Mouse (Mus musculus): Measurements from ENCODE around the gene Hk2. TPM values are rescaled to one million over a fixed set of nuclear protein-coding genes. Genes with fewer than 3 reads are reported as not detected.
A peak's percentile ranks its signal among the peaks of the same experiment; 100 is the strongest.

Hk2 gene
- polyA plus RNA-seq, 1 experiment = 81.2 TPM

DNA sequence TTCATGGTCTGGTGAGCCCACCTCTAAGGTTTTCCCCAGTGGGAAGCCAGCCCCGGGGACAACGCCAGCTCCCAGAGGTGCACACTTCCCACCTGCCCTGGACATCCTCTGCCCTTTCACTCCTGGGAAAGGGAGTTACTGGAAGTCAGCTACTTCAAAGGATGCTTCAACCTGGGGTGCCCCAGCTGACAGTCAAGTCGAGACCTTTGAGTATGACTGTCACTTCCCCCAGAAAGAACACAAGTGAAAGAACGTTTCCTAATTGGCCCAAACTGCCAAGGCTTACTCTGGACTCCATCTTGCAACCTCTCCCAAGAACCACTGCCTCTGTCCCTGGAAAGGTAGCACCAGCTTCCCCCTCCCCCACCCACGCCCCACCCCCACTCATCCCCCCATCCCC is 4.5 kb downstream of the Hk2 start:
- TF ChIP-seq MAX (IDR thresholded peaks at IDR 0.05; ENCODE audit: low read depth) = no peak
- TF ChIP-seq POLR2AphosphoS2 (IDR thresholded peaks at IDR 0.05; ENCODE audit: insufficient read length, low read depth) = no peak
- no peak for TF ChIP-seq CEBPB (IDR thresholded peaks at IDR 0.05; ENCODE audit: insufficient read depth, poor library complexity, severe bottlenecking)
- no peak for TF ChIP-seq POLR2A (IDR thresholded peaks at IDR 0.05; ENCODE audit: insufficient read length, low read depth)
- TF ChIP-seq MYOD1 (IDR thresholded peaks at IDR 0.05; ENCODE audit: control insufficient read depth in 1 of 3, insufficient read length in 2 of 3, low read depth in 2 of 3) = no peak
- TF ChIP-seq MYOG (IDR thresholded peaks at IDR 0.05; ENCODE audit: control insufficient read depth in 1 of 3, insufficient read depth in 1 of 3, insufficient read length in 2 of 3, low read depth in 2 of 3) = no peak
- TF ChIP-seq REST (IDR thresholded peaks at IDR 0.05; ENCODE audit: insufficient read depth, insufficient read length) = no peak
- TF ChIP-seq E2F4 (IDR thresholded peaks at IDR 0.05; ENCODE audit: insufficient read depth) = no peak
- no peak for TF ChIP-seq TCF12 (IDR thresholded peaks at IDR 0.05; ENCODE audit: insufficient read depth, poor library complexity, severe bottlenecking)
- no peak for TF ChIP-seq USF1 (IDR thresholded peaks at IDR 0.05; ENCODE audit: low read depth)
- TF ChIP-seq TCF3 (IDR thresholded peaks at IDR 0.05; ENCODE audit: insufficient read length, low read depth) = no peak
- no peak for TF ChIP-seq SRF (IDR thresholded peaks at IDR 0.05; ENCODE audit: control insufficient read depth, insufficient read length, low read depth)
- no peaks in the 10 kb centered on the region for H3K27me3 ChIP-seq (ENCODE audit: control insufficient read depth, insufficient read depth, insufficient read length)
- H3K4me3 ChIP-seq = no peak overlapping the region
- H3K4me2 ChIP-seq (ENCODE audit: low read depth) = peak overlapping the region; percentile 40
- H3K36me3 ChIP-seq (ENCODE audit: control insufficient read depth, insufficient read depth) = no peaks in the 10 kb centered on the region
- H3K79me2 ChIP-seq (ENCODE audit: control insufficient read depth, insufficient read depth) = peaks cover 84% of the 10 kb centered on the region
- no peak overlapping the region for H3ac ChIP-seq (ENCODE audit: control insufficient read depth, insufficient read length)

DNA sequence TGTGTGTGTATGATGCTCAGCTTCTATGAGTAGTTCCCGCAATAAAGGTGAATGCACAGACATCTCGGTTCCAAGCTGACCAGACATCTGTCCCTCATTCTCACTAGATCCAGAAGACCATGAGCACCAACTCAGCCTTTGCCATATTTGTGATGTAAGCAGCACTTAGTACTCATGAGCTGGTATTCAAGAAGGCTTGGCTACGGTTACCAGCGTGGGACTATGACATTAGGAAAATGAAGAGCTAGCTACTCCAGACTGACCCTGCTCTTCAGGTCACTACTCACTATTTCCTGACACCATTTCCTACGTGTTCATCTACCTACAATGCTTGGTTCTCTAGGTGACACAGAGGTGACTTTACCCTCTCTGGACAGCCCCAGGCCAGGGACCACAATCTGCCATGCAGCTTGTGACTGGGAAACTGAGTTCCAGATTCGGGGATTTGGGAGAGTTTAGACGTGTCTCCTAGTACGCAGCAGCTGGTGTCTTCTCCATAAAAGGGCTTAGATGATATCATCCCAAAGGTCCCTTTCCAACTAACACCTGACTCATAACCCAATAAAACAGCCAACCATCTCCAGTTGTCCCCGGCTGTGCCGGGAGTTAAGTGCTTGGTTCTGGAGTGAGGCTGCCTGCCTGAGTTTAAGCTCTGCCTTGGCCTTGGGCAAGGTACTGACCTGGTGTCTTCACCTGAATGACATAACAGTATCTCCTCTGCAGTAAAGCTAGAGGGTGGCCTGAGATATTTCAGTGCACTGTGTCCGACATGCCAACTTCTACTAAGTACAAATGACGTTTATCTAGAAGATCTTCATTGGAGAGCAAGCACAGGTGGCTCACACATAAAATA is 6.3 kb downstream of the Hk2 start:
- Histone ChIP-seq H3K36me3 (ENCODE audit: control insufficient read depth, insufficient read depth) (no peaks in the 10 kb centered on the region), H3K79me2 (ENCODE audit: control insufficient read depth, insufficient read depth) (peaks cover 100% of the 10 kb centered on the region), H3K4me3 (no peak overlapping the region), H3K4me2 (ENCODE audit: low read depth) (peak overlapping the region; percentile 50), H3ac (ENCODE audit: control insufficient read depth, insufficient read length) (no peak overlapping the region), H3K27me3 (ENCODE audit: control insufficient read depth, insufficient read depth, insufficient read length) (no peaks in the 10 kb centered on the region)
- TF ChIP-seq MYOG (IDR thresholded peaks at IDR 0.05; ENCODE audit: control insufficient read depth in 1 of 3, insufficient read depth in 1 of 3, insufficient read length in 2 of 3, low read depth in 2 of 3) = peak in 2 of 3 experiments; percentile 42 to 57
- peak in 1 of 3 experiments; percentile 44 for TF ChIP-seq MYOD1 (IDR thresholded peaks at IDR 0.05; ENCODE audit: control insufficient read depth in 1 of 3, insufficient read length in 2 of 3, low read depth in 2 of 3)
- TF ChIP-seq SRF (IDR thresholded peaks at IDR 0.05; ENCODE audit: control insufficient read depth, insufficient read length, low read depth) = peak; percentile 74
- TF ChIP-seq TCF3 (IDR thresholded peaks at IDR 0.05; ENCODE audit: insufficient read length, low read depth) = no peak

DNA sequence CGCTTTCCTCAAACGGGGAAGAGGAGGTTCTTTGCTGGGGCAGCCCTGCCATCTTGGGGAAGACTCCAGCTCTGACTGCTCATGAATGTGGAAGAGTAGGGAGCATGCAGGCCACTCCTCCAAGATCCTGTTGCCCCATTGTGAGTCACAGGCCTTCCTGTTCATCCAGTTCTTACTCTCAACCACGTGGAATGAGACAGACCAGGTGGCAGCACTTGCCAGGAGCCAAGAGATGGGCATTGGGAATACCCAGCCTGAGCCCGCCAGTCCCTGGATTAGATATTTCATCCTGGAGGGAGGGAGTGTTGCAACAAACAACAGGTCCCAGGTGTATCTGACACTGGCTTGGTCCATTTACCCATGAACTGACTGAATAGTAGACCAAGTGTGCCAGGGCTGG is 7.6 kb downstream of the Hk2 start:
- H3K4me3 ChIP-seq = no peak overlapping the region
- no peak for TF ChIP-seq MYOD1 (IDR thresholded peaks at IDR 0.05; ENCODE audit: control insufficient read depth in 1 of 3, insufficient read length in 2 of 3, low read depth in 2 of 3)
- TF ChIP-seq CEBPB (IDR thresholded peaks at IDR 0.05; ENCODE audit: insufficient read depth, poor library complexity, severe bottlenecking) = no peak
- TF ChIP-seq MYOG (IDR thresholded peaks at IDR 0.05; ENCODE audit: control insufficient read depth in 1 of 3, insufficient read depth in 1 of 3, insufficient read length in 2 of 3, low read depth in 2 of 3) = no peak

DNA sequence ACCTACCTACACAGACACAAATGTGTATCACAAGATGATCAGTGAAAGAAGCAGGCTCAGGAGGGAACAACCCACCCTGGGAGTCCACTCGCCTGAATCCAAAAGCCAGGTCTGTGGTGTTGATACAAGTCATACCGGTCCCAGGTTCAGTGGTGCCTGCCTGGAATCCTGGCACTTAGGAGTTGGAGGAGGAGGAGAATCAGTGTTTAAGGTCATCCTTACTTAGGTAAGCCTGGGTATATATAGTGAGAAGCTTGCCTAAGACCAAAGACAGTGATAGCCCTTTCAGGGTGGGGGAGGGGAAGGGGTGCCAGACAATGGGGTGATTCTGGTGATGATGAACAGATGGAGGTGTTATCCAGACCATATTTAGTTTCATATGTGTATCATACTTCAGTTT is 9.0 kb downstream of the Hk2 start:
- no peak overlapping the region for H3K4me3 ChIP-seq
- no peaks in the 10 kb centered on the region for H3K27me3 ChIP-seq (ENCODE audit: control insufficient read depth, insufficient read depth, insufficient read length)
- H3K36me3 ChIP-seq (ENCODE audit: control insufficient read depth, insufficient read depth) = no peaks in the 10 kb centered on the region
- H3ac ChIP-seq (ENCODE audit: control insufficient read depth, insufficient read length) = no peak overlapping the region
- TF ChIP-seq MYOG (IDR thresholded peaks at IDR 0.05; ENCODE audit: control insufficient read depth in 1 of 3, insufficient read depth in 1 of 3, insufficient read length in 2 of 3, low read depth in 2 of 3) = no peak
- no peak for TF ChIP-seq MYOD1 (IDR thresholded peaks at IDR 0.05; ENCODE audit: control insufficient read depth in 1 of 3, insufficient read length in 2 of 3, low read depth in 2 of 3)
- peaks cover 89% of the 10 kb centered on the region for H3K79me2 ChIP-seq (ENCODE audit: control insufficient read depth, insufficient read depth)
- no peak overlapping the region for H3K4me2 ChIP-seq (ENCODE audit: low read depth)

More for the DNA sequence above, 7.6 kb downstream of the Hk2 start:
- Histone ChIP-seq H3K4me2 (ENCODE audit: low read depth) (no peak overlapping the region), H3K36me3 (ENCODE audit: control insufficient read depth, insufficient read depth) (no peaks in the 10 kb centered on the region), H3K27me3 (ENCODE audit: control insufficient read depth, insufficient read depth, insufficient read length) (no peaks in the 10 kb centered on the region), H3K79me2 (ENCODE audit: control insufficient read depth, insufficient read depth) (peaks cover 98% of the 10 kb centered on the region), H3ac (ENCODE audit: control insufficient read depth, insufficient read length) (no peak overlapping the region)

DNA sequence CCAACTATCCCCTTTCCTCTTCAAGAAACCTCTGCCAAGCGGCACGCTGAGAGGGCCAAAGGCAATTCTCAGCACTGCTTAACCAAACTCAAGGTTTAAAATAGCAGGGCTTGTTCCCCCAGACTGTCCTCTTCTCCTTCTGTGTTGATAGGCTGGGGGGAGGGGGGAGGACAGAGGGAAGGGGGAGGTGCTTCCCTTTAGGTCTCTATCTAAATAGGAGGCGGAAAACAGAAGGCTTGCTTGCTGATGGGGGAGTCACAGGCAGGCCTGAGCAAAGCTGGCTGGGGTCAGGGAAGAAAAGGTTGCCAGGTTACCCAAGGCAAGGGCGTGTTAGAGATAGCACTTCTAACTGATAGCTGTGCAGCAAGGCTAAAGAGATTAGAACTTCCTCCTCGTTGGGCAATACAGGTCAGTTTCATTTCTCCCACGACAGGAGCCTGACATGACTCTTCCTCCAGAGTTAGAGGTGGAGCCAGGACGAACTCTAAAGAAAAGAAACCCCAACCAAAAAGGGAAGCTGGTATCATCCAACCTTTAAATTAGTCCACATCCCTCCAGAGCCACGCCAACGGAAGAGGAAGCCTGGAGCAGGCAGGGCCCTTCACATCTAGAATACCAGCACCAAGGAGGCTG is 10.3 kb downstream of the Hk2 start:
- no peak overlapping the region for H3ac ChIP-seq (ENCODE audit: control insufficient read depth, insufficient read length)
- TF ChIP-seq TCF12 (IDR thresholded peaks at IDR 0.05; ENCODE audit: insufficient read depth, poor library complexity, severe bottlenecking) = no peak
- TF ChIP-seq REST (IDR thresholded peaks at IDR 0.05; ENCODE audit: insufficient read depth, insufficient read length) = no peak
- TF ChIP-seq E2F4 (IDR thresholded peaks at IDR 0.05; ENCODE audit: insufficient read depth) = no peak
- no peak for TF ChIP-seq MAX (IDR thresholded peaks at IDR 0.05; ENCODE audit: low read depth)
- TF ChIP-seq TCF3 (IDR thresholded peaks at IDR 0.05; ENCODE audit: insufficient read length, low read depth) = no peak
- no peak for TF ChIP-seq CEBPB (IDR thresholded peaks at IDR 0.05; ENCODE audit: insufficient read depth, poor library complexity, severe bottlenecking)
- no peak for TF ChIP-seq USF1 (IDR thresholded peaks at IDR 0.05; ENCODE audit: low read depth)
- TF ChIP-seq MYOD1 (IDR thresholded peaks at IDR 0.05; ENCODE audit: control insufficient read depth in 1 of 3, insufficient read length in 2 of 3, low read depth in 2 of 3) = no peak
- TF ChIP-seq MYOG (IDR thresholded peaks at IDR 0.05; ENCODE audit: control insufficient read depth in 1 of 3, insufficient read depth in 1 of 3, insufficient read length in 2 of 3, low read depth in 2 of 3) = no peak
- no peak for TF ChIP-seq POLR2AphosphoS2 (IDR thresholded peaks at IDR 0.05; ENCODE audit: insufficient read length, low read depth)
- TF ChIP-seq SRF (IDR thresholded peaks at IDR 0.05; ENCODE audit: control insufficient read depth, insufficient read length, low read depth) = no peak
- TF ChIP-seq POLR2A (IDR thresholded peaks at IDR 0.05; ENCODE audit: insufficient read length, low read depth) = no peak
- H3K4me2 ChIP-seq (ENCODE audit: low read depth) = peak overlapping the region; percentile 2
- H3K79me2 ChIP-seq (ENCODE audit: control insufficient read depth, insufficient read depth) = peaks cover 76% of the 10 kb centered on the region
- H3K4me3 ChIP-seq = no peak overlapping the region
- no peaks in the 10 kb centered on the region for H3K27me3 ChIP-seq (ENCODE audit: control insufficient read depth, insufficient read depth, insufficient read length)
- H3K36me3 ChIP-seq (ENCODE audit: control insufficient read depth, insufficient read depth) = peaks cover 8% of the 10 kb centered on the region

Data from myocyte (in vitro differentiated cells).